Mouse (Mus musculus): ENCODE measurements around the gene Plekhs1.
"Not testable (repeated sequence)": the region's sequence is repeated elsewhere in the genome, so short reads cannot be mapped to it uniquely, and the experiment has no call there.

GRCm38 (mm10) chr19:56519408-56519807 lies 58.0 kb downstream of the Plekhs1 start:
- TF ChIP-seq USF2 (IDR thresholded peaks at IDR 0.05; ENCODE audit: borderline replicate concordance in 1 of 2, insufficient read depth in 1 of 2, low read depth in 1 of 2, low read length in 2 of 2); SIN3A (IDR thresholded peaks at IDR 0.05; ENCODE audit: low read length): not testable (repeated sequence)
